Mouse (Mus musculus) retina, postnatal 1 day (tissue): ENCODE measurements at regions not wholly inside any gene's neighbourhood (a gene's known extent, or its start where the extent isn't known, plus 50 kb on each side); places are given as distances from the start of the nearest gene placed in this dataset.
"Not testable (repeated sequence)": the region's sequence is repeated elsewhere in the genome, so short reads cannot be mapped to it uniquely, and the experiment has no call there.

Experiments used
- DNase-seq: peaks from one replicate; pipeline ENCODE4 v3.0.0-alpha.2; 2012

GRCm38 (mm10) chr5:42884251-42884650, 348.7 kb upstream of the Cpeb2 start:
- no peak for DNase-seq

- peak; percentile 6 for DNase-seq
These were observed 341.1 kb upstream of the Cpeb2 start for GRCm38 (mm10) chr5:42891890-42892289.

DNA sequence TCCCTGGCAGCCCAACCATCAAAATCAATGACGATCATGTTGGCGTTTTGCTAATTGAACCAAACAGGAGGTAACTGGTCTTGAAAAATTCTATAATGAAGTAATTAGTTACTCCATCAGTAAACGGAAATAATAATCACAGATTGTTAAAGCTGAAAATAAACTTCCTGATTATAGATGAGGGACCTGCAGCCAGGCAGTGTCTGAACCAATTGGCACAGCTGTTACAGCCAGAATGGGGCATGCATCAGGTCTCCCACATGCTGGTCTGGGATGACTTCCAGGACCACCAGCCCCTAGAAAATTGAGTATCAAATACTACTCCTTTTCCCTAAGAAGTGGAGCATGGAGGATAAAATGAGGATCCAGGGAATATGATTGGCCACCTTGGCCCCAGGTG, 326.8 kb upstream of the Cpeb2 start:
- no peak for DNase-seq

GRCm38 (mm10) chr5:42919328-42919727, 313.6 kb upstream of the Cpeb2 start:
- no peak for DNase-seq

DNA sequence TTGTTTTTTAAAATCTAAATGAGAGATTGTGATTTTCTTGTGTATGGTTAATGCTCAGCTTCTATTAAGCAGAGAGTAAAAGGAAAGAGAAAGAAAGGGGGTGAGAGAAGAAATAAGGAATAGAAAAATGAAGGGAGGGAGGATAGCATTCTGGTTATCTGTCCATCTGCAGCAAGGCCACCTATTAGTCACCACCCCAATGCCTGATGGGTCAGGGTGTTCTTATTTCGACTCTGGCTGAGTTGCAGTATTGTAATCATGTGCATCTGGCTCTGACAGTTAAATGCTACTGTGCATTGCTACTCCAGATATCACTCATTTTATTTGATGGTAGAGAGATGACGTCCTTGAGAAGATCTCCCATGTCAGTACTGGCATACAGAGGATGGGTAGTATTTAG, 300.9 kb upstream of the Cpeb2 start:
- DNase-seq: no peak

DNA sequence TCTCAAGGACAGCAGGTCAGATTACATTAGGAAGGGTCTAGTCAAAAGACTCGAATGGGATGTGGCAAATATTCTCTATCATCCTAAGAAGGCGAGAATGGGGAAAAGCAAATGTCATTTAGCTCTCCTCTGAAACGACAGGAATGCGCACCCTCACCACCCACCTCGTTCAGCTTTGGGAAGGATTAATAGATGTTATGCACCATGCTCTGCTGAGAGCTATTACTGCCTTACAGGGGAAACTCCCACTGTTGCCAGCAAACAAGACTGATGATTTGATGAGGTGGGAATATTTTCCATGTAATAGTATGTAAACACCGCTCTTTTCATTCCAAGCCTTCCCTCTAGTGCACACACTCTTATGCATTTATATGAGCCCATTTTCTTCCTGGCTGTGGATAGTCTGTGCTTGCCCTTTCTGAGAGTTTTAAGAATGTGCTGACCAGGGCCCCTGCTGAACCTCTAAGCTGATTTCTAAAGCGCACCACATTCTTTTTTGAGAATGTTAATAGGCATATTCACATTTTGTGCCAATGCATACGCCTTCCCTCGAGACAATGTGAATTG, 273.6 kb upstream of the Cpeb2 start:
- no peak for DNase-seq

DNA sequence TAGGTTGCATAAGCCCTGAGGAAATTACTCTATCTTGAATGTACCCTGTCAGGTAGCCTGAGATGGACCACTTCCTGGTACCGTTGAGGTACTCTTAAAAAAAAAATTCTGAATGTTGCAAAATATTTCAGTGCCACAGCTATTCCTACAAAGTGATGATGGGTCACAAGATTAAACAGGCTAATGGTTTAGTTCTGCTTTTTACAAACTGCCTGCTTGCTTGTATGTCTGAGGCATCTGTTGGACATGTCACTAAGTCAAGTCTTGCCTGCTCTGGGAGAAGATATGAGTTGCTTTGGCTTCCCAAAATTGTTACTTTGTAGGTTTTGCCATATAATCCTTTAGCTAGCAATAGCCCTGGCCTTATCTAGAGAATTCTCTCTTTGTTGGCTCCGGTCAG, 266.0 kb upstream of the Cpeb2 start:
- not testable (repeated sequence) for DNase-seq

DNA sequence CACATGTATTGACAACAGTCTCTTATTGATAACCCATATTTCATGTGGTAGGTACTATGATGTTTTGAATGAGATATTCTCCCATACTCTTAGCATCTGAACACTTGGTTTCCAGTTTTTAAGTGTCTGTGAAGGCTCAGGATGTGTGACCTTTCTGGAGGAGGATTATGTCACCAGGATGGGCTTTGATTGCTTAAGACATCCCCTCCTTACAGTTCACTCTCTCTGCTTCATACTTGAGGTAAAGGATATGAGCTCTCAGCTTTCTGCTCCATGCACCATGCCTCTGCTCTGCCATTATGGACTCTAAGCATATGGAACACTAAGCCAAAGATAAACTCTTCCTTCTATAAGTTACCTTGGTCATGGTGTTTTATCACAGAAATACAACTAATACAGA, 263.8 kb upstream of the Cpeb2 start:
- DNase-seq: no peak

GRCm38 (mm10) chr5:42969621-42970020, 263.3 kb upstream of the Cpeb2 start:
- DNase-seq: peak; percentile 3

- no peak for DNase-seq
These were observed 255.9 kb upstream of the Cpeb2 start for GRCm38 (mm10) chr5:42977108-42977507.

DNA sequence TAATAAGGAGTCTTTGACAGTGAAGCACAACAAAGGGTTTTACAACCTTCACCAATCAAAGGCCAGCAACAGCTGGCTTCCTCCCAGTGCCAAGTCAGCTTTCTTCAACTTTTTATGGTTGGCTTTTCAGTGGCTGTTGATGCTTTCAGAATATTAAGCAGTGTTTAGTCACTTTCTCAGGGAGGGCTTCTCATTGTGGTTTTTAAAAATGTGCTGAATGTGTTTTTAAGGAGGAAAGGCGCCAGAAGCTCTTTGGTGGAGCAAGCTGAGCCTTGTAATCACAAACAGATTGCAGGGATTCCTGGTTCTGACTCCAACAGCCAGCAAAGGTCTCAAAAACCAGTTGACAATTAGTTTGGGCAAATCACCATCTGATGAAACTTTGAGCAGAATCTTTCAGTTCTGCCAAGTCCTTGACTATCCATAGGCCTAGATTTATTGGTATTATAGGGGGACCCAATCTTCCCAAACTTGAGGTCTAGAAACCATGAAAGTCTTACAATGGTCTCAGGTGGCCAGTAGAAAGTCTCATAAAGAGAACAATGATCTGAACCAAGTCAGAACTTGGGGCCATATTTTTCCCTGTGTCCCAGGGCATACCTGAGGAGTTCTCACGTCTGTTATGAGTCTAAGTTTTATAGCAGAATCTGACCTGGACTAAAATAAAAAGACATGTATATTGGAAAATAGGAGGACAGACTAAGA, 251.9 kb upstream of the Cpeb2 start:
- no peak for DNase-seq

DNA sequence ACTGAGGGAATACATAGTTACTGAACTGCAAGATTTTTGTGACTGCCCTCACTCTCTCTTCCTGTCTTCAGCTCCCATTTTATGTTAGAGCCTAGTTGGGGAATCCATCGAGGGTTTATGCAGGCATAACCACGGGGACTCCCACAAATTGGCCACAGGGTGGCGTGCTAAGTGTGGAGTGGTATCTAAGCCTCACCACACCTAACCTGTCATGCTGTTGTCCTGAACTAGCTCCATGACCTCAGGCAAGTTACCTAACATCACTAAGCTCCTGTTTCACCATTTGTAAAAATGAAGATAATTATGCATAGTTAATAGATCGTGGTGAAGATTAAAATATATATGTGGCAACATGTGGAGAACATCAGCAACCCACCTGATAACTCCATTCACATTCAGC, 246.8 kb upstream of the Cpeb2 start:
- DNase-seq: no peak

GRCm38 (mm10) chr5:42987710-42988466, 245.1 kb upstream of the Cpeb2 start:
- DNase-seq: no peak

GRCm38 (mm10) chr5:42989287-42989686, 243.7 kb upstream of the Cpeb2 start:
- no peak for DNase-seq

DNA sequence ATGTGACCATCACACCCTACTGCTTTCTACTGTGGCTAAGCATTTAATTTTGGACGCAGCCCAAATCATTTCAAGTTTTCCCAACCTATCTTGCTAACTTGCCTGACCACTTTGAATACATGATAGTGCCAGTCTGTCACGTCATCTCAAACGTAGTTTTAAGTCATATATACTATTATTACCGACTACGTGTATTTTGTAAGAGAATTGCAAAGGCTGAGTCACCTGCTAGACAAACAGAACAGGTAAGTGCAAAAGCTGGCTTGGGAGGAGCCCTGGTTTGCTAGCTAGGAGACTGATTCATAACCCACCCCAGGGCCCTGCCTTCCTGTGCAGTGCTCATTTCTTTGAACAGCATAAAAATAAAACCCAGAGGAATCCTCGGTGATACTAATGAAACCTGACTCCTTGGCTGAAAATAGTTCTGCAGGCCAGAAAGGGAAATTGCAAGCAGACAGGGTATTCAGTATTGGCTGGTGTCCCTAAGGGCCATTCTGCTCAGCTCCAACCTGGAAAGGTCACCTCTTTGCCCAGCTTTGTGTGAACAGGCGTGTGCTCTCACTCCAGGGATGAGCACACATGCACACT, 208.9 kb upstream of the Cpeb2 start:
- peak; percentile 24 for DNase-seq

GRCm38 (mm10) chr5:43031285-43031684, 201.7 kb upstream of the Cpeb2 start:
- DNase-seq: no peak

DNA sequence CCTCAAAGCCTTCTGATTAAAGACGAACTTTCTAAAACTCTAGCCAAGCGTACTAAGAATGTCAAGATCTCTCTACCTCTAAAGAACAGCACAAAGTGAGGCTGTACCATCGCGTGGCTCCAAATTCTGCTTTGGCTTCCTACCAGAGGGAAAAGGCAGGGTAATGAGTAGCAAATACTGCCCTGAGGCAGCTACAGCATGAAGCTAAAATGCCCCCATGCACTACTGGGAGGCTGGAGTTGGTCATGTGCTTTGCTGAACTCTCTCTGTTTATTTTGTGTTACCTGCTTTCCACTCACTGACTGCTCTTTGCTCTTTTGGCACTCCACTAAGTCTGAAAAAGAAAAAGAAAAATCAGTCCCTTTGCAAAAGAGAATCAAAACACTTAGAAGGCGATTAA, 201.1 kb upstream of the Cpeb2 start:
- no peak for DNase-seq

- DNase-seq: no peak
These were observed 198.5 kb upstream of the Cpeb2 start for GRCm38 (mm10) chr5:43034421-43034820.

DNA sequence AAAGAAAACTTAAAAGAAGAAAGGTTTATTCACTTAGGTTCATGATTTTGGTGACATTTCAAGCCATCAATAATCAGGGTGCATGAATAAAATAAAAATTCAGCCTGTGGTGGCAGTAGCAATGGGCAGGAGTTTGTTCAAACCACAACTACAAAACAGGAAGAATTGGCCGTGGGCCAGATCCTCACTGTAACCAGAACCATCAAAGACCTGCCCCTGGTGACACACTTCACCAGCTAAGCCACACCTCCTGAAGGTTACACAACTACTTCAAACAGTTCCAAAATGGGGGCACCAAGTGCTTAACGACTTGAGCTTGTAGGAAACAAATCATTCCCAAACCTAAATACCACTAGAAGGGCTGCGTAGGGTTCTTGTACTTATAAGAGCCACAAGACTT, 195.4 kb upstream of the Cpeb2 start:
- DNase-seq: no peak

GRCm38 (mm10) chr5:43039525-43039924, 193.4 kb upstream of the Cpeb2 start:
- no peak for DNase-seq

DNA sequence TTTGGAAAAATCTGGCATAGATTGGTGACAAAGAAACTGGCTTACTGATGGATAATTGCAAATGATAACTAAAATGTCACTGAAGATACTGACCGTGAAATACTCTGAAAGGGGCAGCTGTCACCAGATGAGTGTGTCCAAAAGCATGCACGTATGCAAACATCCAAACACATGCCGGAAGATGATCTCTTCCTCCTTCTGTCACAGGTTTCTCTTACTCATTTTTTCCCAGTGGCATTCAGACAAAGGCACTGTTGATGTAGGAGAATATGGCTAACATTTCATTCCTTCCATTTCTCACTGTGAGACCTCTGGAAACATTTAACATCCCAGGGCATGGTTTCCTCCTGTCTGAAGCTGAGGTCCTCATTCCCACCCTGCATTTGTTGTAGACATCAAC, 190.4 kb upstream of the Cpeb2 start:
- no peak for DNase-seq

GRCm38 (mm10) chr5:43045860-43046259, 187.1 kb upstream of the Cpeb2 start:
- DNase-seq: no peak

DNA sequence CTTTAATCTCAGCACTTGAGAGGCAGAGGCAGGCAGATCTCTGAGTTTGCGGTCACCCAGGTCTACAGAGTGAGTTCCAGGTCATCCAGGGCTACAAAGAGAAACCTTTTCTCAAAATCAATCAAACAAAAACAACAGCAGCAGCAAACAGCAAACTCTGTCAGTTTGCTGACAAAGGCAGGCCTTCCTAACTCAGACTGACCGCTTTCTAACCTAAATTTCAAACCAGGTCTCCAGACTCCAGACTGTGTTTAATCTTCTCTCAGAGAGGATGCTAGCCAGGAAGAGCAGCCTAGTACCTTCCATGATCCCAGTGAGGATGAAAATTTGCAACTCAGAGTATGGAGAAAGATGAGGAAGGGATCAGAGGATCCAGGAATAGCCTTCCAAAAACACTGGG, 185.7 kb upstream of the Cpeb2 start:
- DNase-seq: no peak
